Mouse (Mus musculus): ENCODE measurements around the gene Cpb1. TPM values are rescaled to one million over a fixed set of nuclear protein-coding genes. Genes with fewer than 3 reads are reported as not detected.

Cpb1 gene
- polyA plus RNA-seq, 1 experiment: not detected

DNA sequence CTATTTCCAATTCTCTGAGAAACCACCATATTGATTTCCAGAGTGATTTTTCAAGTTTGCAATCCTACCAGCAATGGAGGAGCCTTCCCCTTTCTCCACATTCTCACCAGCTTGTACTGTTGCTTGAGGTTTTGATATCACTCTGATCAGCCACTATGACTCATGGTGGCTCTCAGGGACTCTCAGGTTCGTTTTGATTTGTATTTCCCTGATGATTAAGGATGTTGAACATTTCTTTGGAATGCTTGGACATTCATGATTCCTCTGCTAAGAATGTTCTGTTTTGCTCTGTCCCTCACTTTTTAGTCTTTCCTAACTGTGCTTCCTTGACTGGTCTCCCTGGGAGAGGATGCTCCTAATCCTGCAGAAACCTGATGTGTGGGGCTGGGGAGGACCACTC lies 6.3 kb upstream of the Cpb1 start:
- no peak for TF ChIP-seq POLR2A (IDR thresholded peaks at IDR 0.05; ENCODE audit: insufficient read depth, low read depth, low read length)
- TF ChIP-seq CTCF (IDR thresholded peaks at IDR 0.05; ENCODE audit: insufficient read depth, low read depth, low read length): no peak
- Histone ChIP-seq H3K4me1 (ENCODE audit: control insufficient read depth, insufficient read depth, low read length) (no peaks in the 10 kb centered on the region), H3K27ac (ENCODE audit: insufficient read depth, low read depth, low read length) (no peak overlapping the region), H3K4me3 (ENCODE audit: insufficient read depth, low read depth, low read length) (no peak overlapping the region)
- 48% methylated on average over 1 of the region's 1 CpGs for WGBS

GRCm38 (mm10) chr3:20254566-20255479 lies 20.7 kb downstream of the Cpb1 start:
- Histone ChIP-seq H3K4me3 (ENCODE audit: insufficient read depth, low read depth, low read length) (no peak overlapping the region), H3K27ac (ENCODE audit: insufficient read depth, low read depth, low read length) (no peak overlapping the region), H3K4me1 (ENCODE audit: control insufficient read depth, insufficient read depth, low read length) (no peaks in the 10 kb centered on the region)
- 52% methylated on average over 9 of the region's 9 CpGs for WGBS
- no peak for TF ChIP-seq POLR2A (IDR thresholded peaks at IDR 0.05; ENCODE audit: insufficient read depth, low read depth, low read length)
- TF ChIP-seq CTCF (IDR thresholded peaks at IDR 0.05; ENCODE audit: insufficient read depth, low read depth, low read length): no peak

DNA sequence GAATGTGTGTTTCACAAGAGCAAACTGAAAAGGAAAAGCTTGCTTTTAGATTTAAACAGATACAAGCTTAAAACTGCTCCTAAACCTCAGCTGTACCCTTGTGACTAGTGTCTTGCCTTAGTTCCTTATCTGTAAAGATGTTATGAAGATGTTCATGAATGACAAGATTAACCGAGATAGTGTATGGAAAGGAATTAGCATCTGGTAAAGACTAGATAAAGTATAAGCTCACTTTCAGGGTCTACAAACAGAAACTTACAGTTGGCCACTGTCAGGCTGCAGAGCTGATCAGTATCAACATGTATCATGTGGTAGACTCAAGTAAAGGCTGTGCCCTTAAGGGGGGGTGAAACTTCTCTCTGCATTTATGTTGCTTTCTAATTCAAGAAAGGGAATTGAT lies 31.6 kb downstream of the Cpb1 start:
- no peak for TF ChIP-seq POLR2A (IDR thresholded peaks at IDR 0.05; ENCODE audit: insufficient read depth, low read depth, low read length)
- no peak for TF ChIP-seq CTCF (IDR thresholded peaks at IDR 0.05; ENCODE audit: insufficient read depth, low read depth, low read length)
- H3K27ac ChIP-seq (ENCODE audit: insufficient read depth, low read depth, low read length): no peak overlapping the region
- no peaks in the 10 kb centered on the region for H3K4me1 ChIP-seq (ENCODE audit: control insufficient read depth, insufficient read depth, low read length)
- no peak overlapping the region for H3K4me3 ChIP-seq (ENCODE audit: insufficient read depth, low read depth, low read length)
- WGBS: 83% methylated on average over 1 of the region's 1 CpGs

- H3K27ac ChIP-seq (ENCODE audit: insufficient read depth, low read depth, low read length): no peak within 1 kb of the TSS
- no peak within 1 kb of the TSS for H3K4me3 ChIP-seq (ENCODE audit: insufficient read depth, low read depth, low read length)
- TF ChIP-seq POLR2A (IDR thresholded peaks at IDR 0.05; ENCODE audit: insufficient read depth, low read depth, low read length) (no peak), CTCF (IDR thresholded peaks at IDR 0.05; ENCODE audit: insufficient read depth, low read depth, low read length) (no peak)
- WGBS: 87% methylated on average over 3 of the region's 3 CpGs
- H3K4me1 ChIP-seq (ENCODE audit: control insufficient read depth, insufficient read depth, low read length): no peaks in the 10 kb centered on the region
Observed at GRCm38 (mm10) chr3:20242050-20242449, 33.5 kb downstream of the Cpb1 start, which contains the start of gene Cpa3. TSS of gene Cpa3 (minus strand) at chr3:20242181.

- 80% methylated on average over 3 of the region's 3 CpGs for WGBS
- Histone ChIP-seq H3K27ac (ENCODE audit: insufficient read depth, low read depth, low read length) (no peak overlapping the region), H3K4me1 (ENCODE audit: control insufficient read depth, insufficient read depth, low read length) (no peaks in the 10 kb centered on the region), H3K4me3 (ENCODE audit: insufficient read depth, low read depth, low read length) (no peak overlapping the region)
- TF ChIP-seq POLR2A (IDR thresholded peaks at IDR 0.05; ENCODE audit: insufficient read depth, low read depth, low read length): no peak
- no peak for TF ChIP-seq CTCF (IDR thresholded peaks at IDR 0.05; ENCODE audit: insufficient read depth, low read depth, low read length)
Observed at GRCm38 (mm10) chr3:20239741-20240140, 35.8 kb downstream of the Cpb1 start.

DNA sequence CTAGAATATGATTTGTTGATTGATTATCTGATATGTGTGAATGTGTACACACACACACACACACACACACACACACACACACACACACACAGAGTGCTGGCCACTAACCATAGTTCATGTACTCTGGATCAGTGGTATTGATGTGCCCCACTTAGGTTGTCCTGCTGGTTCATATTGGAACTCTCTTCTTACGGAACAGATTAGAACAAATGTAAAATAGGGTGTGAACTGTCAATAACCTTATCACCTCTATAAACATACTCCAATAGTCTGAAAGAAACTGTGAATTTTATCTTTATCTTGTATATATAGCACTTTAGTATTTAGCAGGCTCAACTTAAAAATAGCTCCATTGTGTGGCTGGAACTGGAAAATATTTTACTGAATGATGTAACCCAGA lies 38.6 kb downstream of the Cpb1 start:
- TF ChIP-seq POLR2A (IDR thresholded peaks at IDR 0.05; ENCODE audit: insufficient read depth, low read depth, low read length) (no peak), CTCF (IDR thresholded peaks at IDR 0.05; ENCODE audit: insufficient read depth, low read depth, low read length) (no peak)
- H3K4me3 ChIP-seq (ENCODE audit: insufficient read depth, low read depth, low read length): no peak overlapping the region
- H3K4me1 ChIP-seq (ENCODE audit: control insufficient read depth, insufficient read depth, low read length): no peaks in the 10 kb centered on the region
- whole genome bisulfite sequencing: 86% methylated on average over 1 of the region's 1 CpGs
- H3K27ac ChIP-seq (ENCODE audit: insufficient read depth, low read depth, low read length): no peak overlapping the region

GRCm38 (mm10) chr3:20229027-20229426 lies 46.5 kb downstream of the Cpb1 start:
- no peaks in the 10 kb centered on the region for H3K4me1 ChIP-seq (ENCODE audit: control insufficient read depth, insufficient read depth, low read length)
- WGBS: 92% methylated on average over 1 of the region's 1 CpGs
- H3K27ac ChIP-seq (ENCODE audit: insufficient read depth, low read depth, low read length): no peak overlapping the region
- no peak overlapping the region for H3K4me3 ChIP-seq (ENCODE audit: insufficient read depth, low read depth, low read length)
- no peak for TF ChIP-seq CTCF (IDR thresholded peaks at IDR 0.05; ENCODE audit: insufficient read depth, low read depth, low read length)
- no peak for TF ChIP-seq POLR2A (IDR thresholded peaks at IDR 0.05; ENCODE audit: insufficient read depth, low read depth, low read length)

GRCm38 (mm10) chr3:20225429-20225828 lies 50.1 kb downstream of the Cpb1 start:
- H3K27ac ChIP-seq (ENCODE audit: insufficient read depth, low read depth, low read length): no peak overlapping the region
- no peak overlapping the region for H3K4me3 ChIP-seq (ENCODE audit: insufficient read depth, low read depth, low read length)
- TF ChIP-seq CTCF (IDR thresholded peaks at IDR 0.05; ENCODE audit: insufficient read depth, low read depth, low read length): no peak
- H3K4me1 ChIP-seq (ENCODE audit: control insufficient read depth, insufficient read depth, low read length): no peaks in the 10 kb centered on the region
- WGBS: 72% methylated on average over 2 of the region's 2 CpGs

DNA sequence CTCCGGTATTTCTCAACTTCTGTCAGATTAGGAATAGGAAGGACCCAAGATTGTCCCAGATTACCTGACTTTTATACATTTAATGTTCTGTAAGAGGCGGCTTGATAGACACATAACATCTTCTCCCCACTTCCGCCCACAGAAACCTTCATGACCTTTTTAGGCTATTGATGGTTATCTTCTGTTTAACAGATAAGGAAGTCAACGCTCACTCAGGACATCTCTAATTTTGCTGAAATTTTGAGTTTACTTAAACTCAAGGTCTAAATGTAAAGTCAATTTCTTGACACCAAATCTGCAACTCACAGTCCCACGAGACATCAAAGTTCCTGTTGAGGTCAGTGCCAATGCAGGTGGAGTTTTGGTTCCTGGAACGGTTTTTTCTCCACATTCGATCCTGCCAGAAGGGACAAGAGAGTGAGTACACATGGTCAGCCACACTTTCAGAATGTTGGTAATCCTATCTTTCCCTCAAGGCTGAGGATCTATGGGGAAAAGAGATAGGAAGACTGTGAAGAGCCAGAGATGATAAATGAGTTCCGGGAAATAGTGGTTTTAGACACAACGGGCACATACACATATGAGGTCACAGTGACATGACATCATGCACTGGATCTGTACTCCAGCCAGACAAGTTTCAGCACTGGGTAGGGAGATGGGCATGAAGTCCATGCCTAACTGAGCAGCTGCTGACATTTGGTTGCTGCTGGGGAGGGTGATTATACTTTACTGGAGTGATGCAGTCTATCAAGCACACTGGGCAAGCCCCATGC lies 52.4 kb downstream of the Cpb1 start:
- H3K4me3 ChIP-seq (ENCODE audit: insufficient read depth, low read depth, low read length): no peak overlapping the region
- 93% methylated on average over 9 of the region's 9 CpGs for WGBS
- H3K27ac ChIP-seq (ENCODE audit: insufficient read depth, low read depth, low read length): no peak overlapping the region
- TF ChIP-seq POLR2A (IDR thresholded peaks at IDR 0.05; ENCODE audit: insufficient read depth, low read depth, low read length) (no peak), CTCF (IDR thresholded peaks at IDR 0.05; ENCODE audit: insufficient read depth, low read depth, low read length) (no peak)
- H3K4me1 ChIP-seq (ENCODE audit: control insufficient read depth, insufficient read depth, low read length): no peaks in the 10 kb centered on the region

All from olfactory bulb, adult 2 months (tissue).